Mouse (Mus musculus) cerebellum, adult 2 months (tissue): ENCODE measurements around the gene Mettl7a2.
A peak's percentile ranks its signal among the peaks of the same experiment; 100 is the strongest.

Experiments
- CTCF ChIP-seq: fragments of 200-500 bp; IDR thresholded peaks from 2 replicates; pipeline ENCODE4 v1.5.1; 2011; ENCODE audit warnings: low read depth, mild to moderate bottlenecking, control low read depth, low read length, moderate library complexity, borderline replicate concordance; ENCODE audit not compliant: insufficient read depth
- POLR2A ChIP-seq: fragments of 200-500 bp; IDR thresholded peaks from 2 replicates; pipeline ENCODE4 v1.6.1; 2011; ENCODE audit warnings: low read length, control low read depth, borderline replicate concordance; ENCODE audit not compliant: insufficient read depth

- TF ChIP-seq CTCF = no peak
- peak; percentile 89; the same call in 1 of the 2 replicates for TF ChIP-seq POLR2A
Observed at GRCm38 (mm10) chr15:100304019-100304991, 48.7 kb upstream of the Mettl7a2 start, which contains the start of gene Mettl7a1.
